Mouse (Mus musculus): ENCODE results near the gene Bpgm.

Bpgm gene

DNA sequence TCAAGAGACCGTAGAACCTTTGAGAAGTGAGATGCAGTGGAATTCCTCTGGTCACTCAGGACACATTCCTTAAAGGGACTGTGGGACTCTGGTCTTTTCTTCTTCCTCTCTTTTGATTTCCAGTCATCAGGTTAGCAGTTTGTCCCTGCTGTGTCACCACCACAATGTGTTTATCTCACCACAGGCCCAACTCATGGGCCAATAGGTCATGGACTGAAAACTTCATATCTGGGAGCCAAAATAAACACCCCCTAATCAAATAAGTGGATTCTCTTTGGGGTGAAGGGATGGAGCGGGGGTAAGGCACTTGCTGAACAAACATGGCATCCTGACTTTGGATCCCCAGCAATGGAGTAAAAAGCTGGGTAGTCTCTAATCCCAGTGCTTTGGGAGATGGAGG is 52.1 kb downstream of the Bpgm start:
- no peak for DNase-seq (ENCODE audit: low read depth, low spot score)

GRCm38 (mm10) chr6:34529992-34530391 is 54.0 kb downstream of the Bpgm start:
- no peak for DNase-seq (ENCODE audit: low read depth, low spot score)

DNA sequence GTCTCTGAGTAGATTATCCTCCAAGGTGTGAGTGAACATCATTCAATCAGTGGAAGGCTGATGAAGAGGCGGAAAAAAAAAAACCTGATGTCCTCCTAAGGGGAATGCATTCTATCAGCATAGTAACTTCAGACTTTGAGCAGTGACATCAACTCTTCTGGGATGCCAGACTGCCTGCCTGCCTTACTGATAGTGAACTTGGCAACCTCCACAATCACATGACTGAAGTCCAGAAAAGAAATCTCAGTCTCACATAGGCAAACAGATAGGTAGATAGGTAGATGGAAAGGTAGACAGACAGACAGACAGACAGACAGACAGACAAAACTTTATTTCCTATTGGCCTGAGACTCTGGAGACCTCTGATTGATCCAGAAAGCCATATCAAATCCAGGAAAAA is 57.0 kb downstream of the Bpgm start:
- DNase-seq (ENCODE audit: low read depth, low spot score), result no peak

GRCm38 (mm10) chr6:34533896-34534295 is 57.9 kb downstream of the Bpgm start:
- no peak for DNase-seq (ENCODE audit: low read depth, low spot score)

- no peak for DNase-seq (ENCODE audit: low read depth, low spot score)
Measured at GRCm38 (mm10) chr6:34542866-34543265, 66.9 kb downstream of the Bpgm start.

GRCm38 (mm10) chr6:34543303-34544206 is 67.5 kb downstream of the Bpgm start:
- peak; percentile 39 for DNase-seq (ENCODE audit: low read depth, low spot score)

GRCm38 (mm10) chr6:34544207-34544602 is 68.2 kb downstream of the Bpgm start:
- no peak for DNase-seq (ENCODE audit: low read depth, low spot score)

DNA sequence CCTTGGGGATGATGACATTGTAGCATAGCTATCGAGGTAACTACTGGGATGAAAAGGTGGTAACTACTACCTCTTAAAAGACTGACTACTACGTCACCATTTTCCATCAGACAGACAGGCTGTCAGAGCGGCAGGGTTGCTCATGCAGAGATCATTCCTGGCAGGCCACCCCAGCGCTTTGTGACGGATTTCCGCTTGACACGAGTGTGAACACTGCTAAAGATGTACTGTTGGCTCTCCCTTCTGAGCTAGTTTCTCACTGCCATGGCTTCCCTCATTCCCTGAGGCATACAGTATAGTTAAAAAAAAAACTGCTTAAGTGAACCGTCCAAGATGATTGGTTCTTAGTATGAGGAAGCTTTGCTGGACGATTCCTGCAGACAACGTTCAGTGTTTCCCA is 69.3 kb downstream of the Bpgm start:
- no peak for DNase-seq (ENCODE audit: low read depth, low spot score)

DNA sequence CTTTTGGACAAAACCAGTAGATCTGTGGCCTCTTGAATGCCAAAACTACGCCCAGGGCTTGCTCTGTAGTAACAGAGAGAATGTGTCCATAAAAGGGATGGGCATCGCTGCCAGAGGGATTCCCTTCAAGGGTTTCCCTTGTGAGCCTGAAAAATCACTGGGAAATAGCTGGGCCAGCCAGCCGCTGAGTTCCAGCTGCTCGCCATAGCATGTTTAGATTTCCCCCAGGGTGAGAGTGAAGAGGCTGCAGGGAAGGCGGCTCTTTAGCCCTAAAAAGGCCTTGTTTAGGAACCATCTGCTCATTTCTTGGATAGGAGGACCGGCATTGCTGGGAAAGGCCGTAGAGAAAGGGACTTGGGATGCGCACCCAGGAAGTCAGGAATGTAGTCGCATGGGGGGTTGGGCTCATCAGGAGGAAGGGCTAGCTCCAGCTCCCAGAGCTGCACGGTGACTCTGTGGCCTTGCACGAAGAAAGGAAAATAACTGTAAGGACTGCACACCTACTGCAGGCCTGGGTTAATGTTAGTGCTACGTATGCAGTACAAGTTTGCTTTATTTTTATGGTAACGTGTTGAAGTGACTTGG is 72.5 kb downstream of the Bpgm start:
- no peak for DNase-seq (ENCODE audit: low read depth, low spot score)

GRCm38 (mm10) chr6:34549017-34549416 is 73.0 kb downstream of the Bpgm start:
- DNase-seq (ENCODE audit: low read depth, low spot score), result no peak

- DNase-seq (ENCODE audit: low read depth, low spot score), result no peak
Measured at GRCm38 (mm10) chr6:34552489-34553157, 76.6 kb downstream of the Bpgm start.

- DNase-seq (ENCODE audit: low read depth, low spot score), result no peak
Measured at GRCm38 (mm10) chr6:34554291-34554997, 78.4 kb downstream of the Bpgm start.

All from embryo, embryonic 11.5 days (tissue).